Comparison of ENCODE assay signal across 8 mouse cellular contexts in genomic region chr2:145887937-145888765, GRCm38 (mm10). TPM values are rescaled to one million over a fixed set of nuclear protein-coding genes. Genes with fewer than 3 reads are reported as not detected.
A peak's percentile ranks its signal among the peaks of the same experiment; 100 is the strongest.
DNase-seq lines count a peak whose midpoint lies in the region; ATAC-seq and TF ChIP-seq lines count a peak whose summit lies in the region.

No protein-coding gene starts in this region.

- no peak overlapping the region for H3K4me3 ChIP-seq in forebrain, postnatal 0 days (ENCODE audit: low read depth, low read length)
- H3K4me3 ChIP-seq in forebrain, embryonic 15.5 days = no peak overlapping the region

- no peak for DNase-seq in forebrain, postnatal 0 days
- DNase-seq in Muller cell, postnatal 12 days (ENCODE audit: inconsistent ontology term) = peak; percentile 34
- peak; percentile 97 for DNase-seq in fibroblast of lung, adult 2 months (ENCODE audit: low read depth)
- peak; percentile 71 for DNase-seq in heart, postnatal 25 days (ENCODE audit: low spot score)
- DNase-seq in left cerebral cortex, postnatal 36 days (ENCODE audit: low spot score in 2 of 2) = peak; percentile 55 to 56
- no peak for DNase-seq in thymus, postnatal 14 days

- H3K9me3 ChIP-seq in forebrain, postnatal 0 days (ENCODE audit: low read length) = no peaks in the 10 kb centered on the region
- no peaks in the 10 kb centered on the region for H3K9me3 ChIP-seq in forebrain, embryonic 15.5 days

- TF ChIP-seq CTCF in forebrain, postnatal 0 days (IDR thresholded peaks at IDR 0.05; ENCODE audit: low read depth) = peak; percentile 62

- H3K4me1 ChIP-seq in forebrain, postnatal 0 days (ENCODE audit: insufficient read depth) = no peaks in the 10 kb centered on the region
- H3K4me1 ChIP-seq in forebrain, embryonic 15.5 days = no peaks in the 10 kb centered on the region

- H3K9ac ChIP-seq in forebrain, postnatal 0 days = no peak overlapping the region
- no peak overlapping the region for H3K9ac ChIP-seq in forebrain, embryonic 15.5 days (replicated peaks)

- intact Hi-C loops in heart, postnatal 25 days (cut with DNase I) = loop anchor here (2.0 to 5.0 kb wide), 3 partner anchors 55 to 101 kb away; no protein-coding TSS in a partner anchor
- intact Hi-C loops in left cerebral cortex, postnatal 36 days (cut with DNase I) = no loop called here

- ATAC-seq in forebrain, postnatal 0 days = peak; percentile 65; the same call in 1 of the 2 replicates
- no peak for ATAC-seq in forebrain, embryonic 15.5 days (replicated peaks)
- ATAC-seq in megakaryocyte progenitor cell, adult 5-6 weeks (replicated peaks; ENCODE audit: poor library complexity) = peak; percentile 90

- WGBS in forebrain, postnatal 0 days = 71% methylated on average over 14 of the region's 14 CpGs
- WGBS in forebrain, embryonic 15.5 days = 81% methylated on average over 14 of the region's 14 CpGs

- H3K27ac ChIP-seq in forebrain, postnatal 0 days (ENCODE audit: low read depth, low read length) = no peak overlapping the region
- no peak overlapping the region for H3K27ac ChIP-seq in forebrain, embryonic 15.5 days (replicated peaks)

- no peaks in the 10 kb centered on the region for H3K36me3 ChIP-seq in forebrain, postnatal 0 days (ENCODE audit: insufficient read depth)
- 0 out of 2 replicates have a peak, but pooled peaks cover 2% of the 10 kb centered on the region for H3K36me3 ChIP-seq in forebrain, embryonic 15.5 days

- H3K27me3 ChIP-seq in forebrain, postnatal 0 days (ENCODE audit: insufficient read depth, low read length) = no peaks in the 10 kb centered on the region
- no peaks in the 10 kb centered on the region for H3K27me3 ChIP-seq in forebrain, embryonic 15.5 days

- H3K4me2 ChIP-seq in forebrain, postnatal 0 days (ENCODE audit: low read depth) = no peak overlapping the region
- no peak overlapping the region for H3K4me2 ChIP-seq in forebrain, embryonic 15.5 days (replicated peaks)

RNA-seq across cellular contexts. Expression of gene Naa20, which starts 13.7 kb away (rescaled TPM):
- 124 and 145 TPM in 2 replicates for total RNA-seq in forebrain, postnatal 0 days (2014; rRNA removed)
- 152 and 176 TPM in 2 replicates for polyA plus RNA-seq in forebrain, postnatal 0 days (2015; fragmentation: Nextera tagmentation; extraction: Ambion mirVana)
- 124 TPM in 2 replicates for polyA plus RNA-seq in forebrain, embryonic 15.5 days (2015; fragmentation: Nextera tagmentation; extraction: Ambion mirVana)
- 100 to 1,000 TPM; 102 to 108 TPM for total RNA-seq in heart, postnatal 25 days (2021)
- 10 to 100 TPM; 67.9 to 71.5 TPM for total RNA-seq in left cerebral cortex, postnatal 36 days (2021)
- total RNA-seq in megakaryocyte progenitor cell, adult 5-6 weeks (2015) = 88.0 and 96.1 TPM in 2 replicates
- 65.8 and 67.3 TPM in 2 replicates for total RNA-seq in megakaryocyte progenitor cell, adult 5-6 weeks (2017)

RNA-seq across cellular contexts. Expression of gene Cfap61, which starts 46.4 kb away (rescaled TPM):
- 2.5 and 7.4 TPM in 2 replicates for total RNA-seq in forebrain, postnatal 0 days (2014; rRNA removed)
- 2.3 and 3.9 TPM in 2 replicates for polyA plus RNA-seq in forebrain, postnatal 0 days (2015; fragmentation: Nextera tagmentation; extraction: Ambion mirVana)
- 1.9 and 2.2 TPM in 2 replicates for polyA plus RNA-seq in forebrain, embryonic 15.5 days (2015; fragmentation: Nextera tagmentation; extraction: Ambion mirVana)
- 1 to 10 TPM in 1 of 2 experiments, under 1 TPM in 1; 0.95 to 1.2 TPM for total RNA-seq in heart, postnatal 25 days (2021)
- 1 to 10 TPM; 3.4 to 4.7 TPM for total RNA-seq in left cerebral cortex, postnatal 36 days (2021)
- total RNA-seq in megakaryocyte progenitor cell, adult 5-6 weeks (2015) = 0.10 TPM in 1 of 2 replicates, not detected in the other
- total RNA-seq in megakaryocyte progenitor cell, adult 5-6 weeks (2017) = 0.04 TPM in 1 of 2 replicates, not detected in the other

RNA-seq across cellular contexts. Expression of gene Crnkl1, which starts 46.7 kb away (rescaled TPM):
- total RNA-seq in forebrain, postnatal 0 days (2014; rRNA removed) = 24.5 and 30.5 TPM in 2 replicates
- 13.0 and 15.5 TPM in 2 replicates for polyA plus RNA-seq in forebrain, postnatal 0 days (2015; fragmentation: Nextera tagmentation; extraction: Ambion mirVana)
- polyA plus RNA-seq in forebrain, embryonic 15.5 days (2015; fragmentation: Nextera tagmentation; extraction: Ambion mirVana) = 31.3 and 34.9 TPM in 2 replicates
- 10 to 100 TPM; 17.5 to 20.5 TPM for total RNA-seq in heart, postnatal 25 days (2021)
- 10 to 100 TPM; 19.1 to 23.3 TPM for total RNA-seq in left cerebral cortex, postnatal 36 days (2021)
- total RNA-seq in megakaryocyte progenitor cell, adult 5-6 weeks (2015) = 29.3 and 31.5 TPM in 2 replicates
- total RNA-seq in megakaryocyte progenitor cell, adult 5-6 weeks (2017) = 60.6 and 67.4 TPM in 2 replicates

Comparison
In these comparisons a context has a peak if more than half of its experiments do, and no peak if none do; other contexts are left out.
1. DNase-seq: peak in Muller cell, postnatal 12 days (single experiment), fibroblast of lung, adult 2 months (single experiment), heart, postnatal 25 days (single experiment) and left cerebral cortex, postnatal 36 days (2 of 2); none in forebrain, postnatal 0 days (single experiment) and thymus, postnatal 14 days (single experiment).